Mouse (Mus musculus) megakaryocyte progenitor cell, adult 5-6 weeks (primary cell): ENCODE measurements around the gene Bcl6. TPM values are rescaled to one million over a fixed set of nuclear protein-coding genes. Genes with fewer than 3 reads are reported as not detected.

Experiments
- ATAC-seq: replicated peaks from 2 replicates; pipeline ENCODE4 v1.8.0; 2016; ENCODE audit warnings: mild to moderate bottlenecking, moderate TSS enrichment, inconsistent platforms; ENCODE audit not compliant: poor library complexity
- total RNA-seq, 2 experiments: library from RNA; stranded (forward) in 1 of 2; stranded (reverse) in 1 of 2; fragments of 157-497, 149-512 nt in 1 of 2; fragments of 200-1000 nt in 1 of 2; gene quantifications; 2 replicates each; pipeline versions ENCODE4 v1.2.3 to v1.2.4; 2015 to 2017

Bcl6 gene
- total RNA-seq, 2 experiments from 2014 or later, result 3.2 to 4.1 TPM

DNA sequence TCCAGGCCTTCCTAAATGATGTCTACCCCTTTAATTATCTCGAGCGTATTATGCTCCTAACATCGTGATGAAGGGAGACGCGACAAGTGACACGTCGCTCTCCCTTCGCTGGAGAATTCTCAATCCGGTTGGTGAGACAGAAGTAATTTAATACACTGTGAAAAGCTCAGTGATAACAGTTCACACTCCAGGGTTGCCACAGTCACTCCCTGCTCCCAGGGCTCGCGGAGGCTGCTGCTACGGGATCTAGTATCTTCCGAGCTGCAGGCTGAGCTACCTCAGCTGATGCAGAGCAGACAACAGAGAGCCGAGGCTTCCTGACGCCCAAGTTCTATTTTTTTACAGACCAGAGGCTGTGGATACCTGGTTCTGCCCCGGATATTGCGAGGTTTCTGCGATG lies 57.4 kb downstream of the Bcl6 start:
- ATAC-seq, result no peak

- no peak for ATAC-seq
Observed at GRCm38 (mm10) chr16:23930426-23931073, 58.1 kb downstream of the Bcl6 start.

DNA sequence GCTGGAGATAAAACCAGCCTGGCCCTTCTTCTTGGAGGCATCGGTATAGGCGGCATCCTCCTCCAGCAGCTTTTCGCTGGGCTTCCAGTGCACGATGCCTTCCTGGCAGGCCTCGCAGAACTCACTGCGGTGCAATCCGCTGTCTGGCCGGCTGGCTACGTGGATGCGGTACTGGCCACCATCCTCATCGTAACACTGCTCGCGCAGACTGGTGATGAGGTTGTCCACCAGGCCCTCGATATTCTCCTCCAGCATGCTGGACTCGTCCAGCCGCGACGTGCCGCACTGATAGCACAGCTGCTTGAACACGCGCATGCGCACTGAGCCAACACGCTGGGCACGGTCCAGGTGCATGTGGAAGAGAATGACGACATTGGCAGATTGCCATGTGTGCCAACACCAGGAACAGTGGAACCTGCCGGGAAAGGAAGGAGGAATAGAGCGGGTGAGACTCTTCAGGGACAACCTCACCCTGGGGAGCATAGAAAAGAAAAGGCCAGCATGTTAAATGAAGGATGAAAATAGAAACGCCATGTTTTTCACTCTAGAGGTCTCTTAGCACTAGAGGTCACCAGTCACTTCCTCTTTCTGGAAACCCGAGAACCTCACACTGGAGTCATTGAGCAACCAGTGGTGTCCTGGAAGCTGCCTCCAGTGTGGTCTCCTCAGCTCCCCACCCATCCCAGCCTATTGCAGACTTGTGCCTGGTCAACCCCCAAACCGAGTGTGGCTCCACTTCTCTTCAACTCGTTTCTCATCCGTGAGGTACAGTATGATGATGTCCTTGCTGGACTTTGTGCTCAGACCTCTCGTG lies 61.1 kb downstream of the Bcl6 start:
- peak; percentile 97 for ATAC-seq

- ATAC-seq, result no peak
Observed at GRCm38 (mm10) chr16:23922906-23923305, 65.7 kb downstream of the Bcl6 start.

GRCm38 (mm10) chr16:23921697-23922096 lies 67.0 kb downstream of the Bcl6 start:
- ATAC-seq, result no peak

- no peak for ATAC-seq
Observed at GRCm38 (mm10) chr16:23919418-23919817, 69.2 kb downstream of the Bcl6 start.

Other genes starting within 250 kb of the Bcl6 start
- not detected in 2 replicates for gene Sst, start 97.9 kb downstream of the Bcl6 start, total RNA-seq (2015)
- not detected in 2 replicates for gene Sst, start 97.9 kb downstream of the Bcl6 start, total RNA-seq (2017)
- not detected in 2 replicates for gene Rtp2, start 56.5 kb downstream of the Bcl6 start, total RNA-seq (2015)
- gene Rtp2, start 56.5 kb downstream of the Bcl6 start, total RNA-seq (2017), result not detected in 2 replicates
- gene Gm37419, start 370 bp downstream of the Bcl6 start, total RNA-seq (2015), result not detected in 2 replicates
- gene Gm37419, start 370 bp downstream of the Bcl6 start, total RNA-seq (2017), result not detected in 2 replicates